Mouse (Mus musculus) MEL (cell line): ENCODE data around the gene Frs3.

Experiments
- CTCF ChIP-seq, 3 experiments: IDR thresholded peaks in 2 of 3; conservative IDR thresholded peaks in 1 of 3; 2 replicates each; pipeline ENCODE4 v1.5.1; 2011 to 2012; ENCODE audit warnings: low read length in 3 of 3, low read depth in 2 of 3, mild to moderate bottlenecking in 2 of 3, improper control_type of control experiment in 1 of 3, inconsistent platforms in 1 of 3, mixed read lengths in 1 of 3, moderate library complexity in 1 of 3; ENCODE audit not compliant: control insufficient read depth in 1 of 3, insufficient read depth in 1 of 3, poor library complexity in 1 of 3, severe bottlenecking in 1 of 3
- ELF1 ChIP-seq: IDR thresholded peaks from 2 replicates; pipeline ENCODE4 v1.6.1; 2014; ENCODE audit warnings: low read depth, mild to moderate bottlenecking, inconsistent platforms, low read length, improper control_type of control experiment, moderate library complexity
- MAX ChIP-seq: IDR thresholded peaks from 2 replicates; pipeline ENCODE4 v1.6.1; 2011; ENCODE audit warnings: low read length, improper control_type of control experiment
- NRF1 ChIP-seq: IDR thresholded peaks from 2 replicates; pipeline ENCODE4 v1.6.1; 2014; ENCODE audit warnings: low read depth, mild to moderate bottlenecking, inconsistent platforms, low read length, improper control_type of control experiment, moderate library complexity; ENCODE audit not compliant: poor library complexity, insufficient read depth, severe bottlenecking
- POLR2A ChIP-seq, 2 experiments: IDR thresholded peaks; 2 replicates each; pipeline ENCODE4 v1.6.1; 2011 to 2012; ENCODE audit warnings: low read length in 2 of 2, mild to moderate bottlenecking in 2 of 2, control low read depth in 1 of 2, improper control_type of control experiment in 1 of 2, low read depth in 1 of 2, moderate library complexity in 1 of 2; ENCODE audit not compliant: control insufficient read depth in 1 of 2, insufficient read depth in 1 of 2, poor library complexity in 1 of 2
- POLR2AphosphoS2 ChIP-seq: IDR thresholded peaks from 2 replicates; pipeline ENCODE4 v1.6.1; 2011; ENCODE audit warnings: low read length, improper control_type of control experiment
- POLR2AphosphoS5 ChIP-seq: IDR thresholded peaks from 2 replicates; pipeline ENCODE4 v1.6.1; 2012; ENCODE audit warnings: low read depth, borderline replicate concordance, mild to moderate bottlenecking, inconsistent platforms, low read length, moderate library complexity, mixed read lengths
- RAD21 ChIP-seq: IDR thresholded peaks from 2 replicates; pipeline ENCODE4 v1.6.1; 2011; ENCODE audit warnings: mild to moderate bottlenecking, low read depth, low read length, improper control_type of control experiment
- SIN3A ChIP-seq: IDR thresholded peaks from 2 replicates; pipeline ENCODE4 v1.6.1; 2012; ENCODE audit warnings: low read length, improper control_type of control experiment, inconsistent platforms
- USF1 ChIP-seq: IDR thresholded peaks from 2 replicates; pipeline ENCODE4 v1.6.1; 2014; ENCODE audit warnings: low read depth, mild to moderate bottlenecking, inconsistent platforms, low read length, improper control_type of control experiment, moderate library complexity
- ZNF384 ChIP-seq: IDR thresholded peaks from 2 replicates; pipeline ENCODE4 v1.6.1; 2012; ENCODE audit warnings: low read depth, mild to moderate bottlenecking, inconsistent platforms, low read length, improper control_type of control experiment

GRCm38 (mm10) chr17:47688608-47689575, at the start of gene Frs3:
- TF ChIP-seq ELF1 (no peak), RAD21 (no peak; the same call in 1 of the 2 replicates), CTCF (IDR thresholded peaks at IDR 0.05 in 2 of 3, conservative IDR thresholded peaks at IDR 0.05 in 1 of 3; ENCODE audit: control insufficient read depth in 1 of 3, insufficient read depth in 1 of 3, low read depth in 2 of 3, low read length in 3 of 3, poor library complexity in 1 of 3, severe bottlenecking in 1 of 3) (peak in 1 of 3 experiments; percentile 11; a peak in 1 of 6 replicates), NRF1 (0 out of 2 replicates have a peak, but pooled peaks have one; percentile 6), SIN3A (no peak), POLR2A (IDR thresholded peaks at IDR 0.05; ENCODE audit: control insufficient read depth in 1 of 2, insufficient read depth in 1 of 2, low read depth in 1 of 2, low read length in 2 of 2, poor library complexity in 1 of 2) (peak; percentile 56 to 64; a peak in 2 of 4 replicates), ZNF384 (no peak), MAX (no peak), USF1 (no peak), POLR2AphosphoS2 (no peak), POLR2AphosphoS5 (no peak)
